Mouse (Mus musculus) T-cell, adult 66 days (primary cell): Measurements from ENCODE around the gene Gm9964. TPM values are rescaled to one million over a fixed set of nuclear protein-coding genes. Genes with fewer than 3 reads are reported as not detected.

ENCODE experiments used
- total RNA-seq, 2 experiments: library from RNA; stranded (reverse); gene quantifications; 3 replicates in 1 of 2; 4 replicates in 1 of 2; pipeline ENCODE4 v1.2.4; 2023

Gm9964 gene
- total RNA-seq, result 1 to 10 TPM; 1.1 to 1.6 TPM

DNA sequence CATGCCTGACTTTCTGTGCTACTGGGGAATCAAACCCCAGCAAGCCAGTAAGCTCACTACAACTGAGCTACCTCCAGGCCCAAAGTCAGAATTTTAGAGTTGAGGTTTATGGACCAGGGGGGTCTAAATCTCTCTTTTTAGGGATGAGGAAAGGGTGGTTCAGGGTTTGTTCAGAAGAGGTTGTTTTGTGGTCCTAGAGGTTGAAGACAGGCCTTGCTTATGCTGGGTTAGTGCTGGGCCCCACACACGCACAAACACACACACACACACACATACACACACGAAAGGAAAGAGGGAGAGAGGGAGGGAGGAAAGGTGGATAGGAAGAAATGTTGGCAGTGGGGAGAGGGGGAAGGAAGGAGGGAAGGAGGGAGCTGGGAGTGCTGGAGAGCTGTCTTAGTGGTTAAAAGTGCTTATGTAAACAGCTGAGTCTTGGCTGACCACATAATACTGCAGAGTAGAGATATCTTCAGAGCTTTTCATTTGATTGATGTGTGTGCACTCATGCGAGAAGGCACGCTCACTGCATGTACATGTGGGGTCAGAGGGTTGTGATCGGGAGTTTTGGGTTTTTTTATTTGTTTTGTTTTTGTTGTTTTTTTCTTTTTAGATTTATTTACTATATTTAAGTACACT, at the start of gene Gm9964:
Gm9964 (minus strand) TSS at position 51 of the 636 bp plus-strand sequence.

DNA sequence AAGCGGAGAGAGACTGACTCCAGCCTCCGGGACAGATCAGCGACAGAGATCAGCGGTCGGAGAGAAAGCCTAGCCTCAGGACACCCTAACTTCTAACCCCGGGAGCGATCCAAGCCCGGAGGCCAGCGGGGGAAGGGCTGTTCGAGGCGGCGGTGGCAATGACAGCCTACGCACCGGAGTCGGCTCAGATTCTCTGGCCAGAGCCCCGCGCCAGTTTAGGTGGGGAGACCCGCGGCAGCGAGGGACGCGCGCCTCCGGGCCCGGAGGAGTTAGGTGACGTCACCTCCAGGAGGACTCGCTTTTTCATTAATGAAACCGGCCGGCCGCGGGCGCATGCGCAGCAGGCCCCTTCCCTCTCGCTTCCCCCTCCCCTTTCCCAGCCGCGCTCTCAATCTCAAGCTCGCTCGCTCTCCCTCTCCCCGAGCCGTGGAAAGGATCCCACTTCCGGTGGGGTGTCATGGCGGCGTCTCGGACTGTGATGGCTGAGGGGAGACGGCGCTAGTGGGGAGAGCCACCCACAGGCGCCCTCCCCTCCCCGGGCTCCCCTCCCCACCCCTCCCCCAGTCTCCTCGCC, 42.6 kb upstream of the Gm9964 start, which contains the start of gene Nf1:
Nf1 (plus strand) TSS at position 460 of the 574 bp plus-strand sequence.

DNA sequence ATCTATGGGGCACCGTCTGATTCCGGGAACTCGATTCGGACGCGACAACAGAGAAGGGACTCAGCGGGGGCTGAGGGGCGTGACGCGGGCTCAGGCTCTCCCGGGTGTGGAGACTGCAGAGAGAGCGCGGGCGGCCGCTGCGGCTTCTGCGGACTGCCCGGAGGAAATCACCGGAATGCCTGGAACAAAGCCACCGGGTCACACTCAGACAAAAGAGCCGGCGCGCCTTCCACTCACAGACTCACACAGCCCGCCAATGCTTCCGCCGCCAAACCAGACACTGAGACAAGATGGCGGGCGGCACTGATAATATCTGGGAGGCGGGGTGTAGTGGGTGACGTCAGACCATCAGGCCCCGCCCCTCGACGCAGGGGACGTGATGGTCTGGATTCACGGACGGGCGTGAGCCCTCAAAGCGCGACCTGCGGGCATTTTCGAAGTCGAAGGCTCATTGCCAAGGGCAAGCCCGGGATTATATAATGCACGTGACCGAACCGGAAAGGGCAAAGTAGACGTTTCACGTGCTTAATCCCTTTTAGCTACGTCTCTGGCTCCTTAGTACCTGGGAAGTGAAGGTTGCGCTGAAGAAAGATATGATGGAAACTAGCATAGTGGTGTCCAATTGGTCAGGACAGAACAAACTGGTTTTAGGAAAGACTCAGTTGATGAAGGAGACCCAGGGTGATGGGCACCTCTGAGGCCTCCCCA, 42.2 kb downstream of the Gm9964 start, which contains the start of gene Wsb1:
Wsb1 (minus strand) TSS at position 281 of the 708 bp plus-strand sequence.

Other genes with a start within 250 kb of the Gm9964 start
- gene Ksr1, start 150.5 kb downstream of the Gm9964 start, total RNA-seq, result 10 to 100 TPM; 20.3 to 26.6 TPM
- gene Wsb1, start 42.2 kb downstream of the Gm9964 start, total RNA-seq, result 100 to 1,000 TPM; 113 to 138 TPM
- 10 to 100 TPM; 20.0 to 24.4 TPM for gene Nf1, start 42.8 kb upstream of the Gm9964 start, total RNA-seq
- under 1 TPM; 0.55 to 0.83 TPM for gene Omg, start 207.2 kb upstream of the Gm9964 start, total RNA-seq
- gene Evi2b, start 226.9 kb upstream of the Gm9964 start, total RNA-seq, result 100 to 1,000 TPM in 1 of 2 experiments, 10 to 100 TPM in 1; 83.7 to 102 TPM
- 1 to 10 TPM; 5.9 to 6.8 TPM for gene Evi2, start 233.7 kb upstream of the Gm9964 start, total RNA-seq
- gene Evi2a, start 233.7 kb upstream of the Gm9964 start, total RNA-seq, result 10 to 100 TPM; 25.1 to 32.2 TPM